Mouse (Mus musculus): Measurements from ENCODE around the gene Ubxn10. TPM values are rescaled to one million over a fixed set of nuclear protein-coding genes. Genes with fewer than 3 reads are reported as not detected.
A peak's percentile ranks its signal among the peaks of the same experiment; 100 is the strongest.

Gene Ubxn10
- 1.8 and 2.1 TPM in 2 replicates for polyA plus RNA-seq (2016; fragmentation: Nextera tagmentation; extraction: Ambion mirVana)

DNA sequence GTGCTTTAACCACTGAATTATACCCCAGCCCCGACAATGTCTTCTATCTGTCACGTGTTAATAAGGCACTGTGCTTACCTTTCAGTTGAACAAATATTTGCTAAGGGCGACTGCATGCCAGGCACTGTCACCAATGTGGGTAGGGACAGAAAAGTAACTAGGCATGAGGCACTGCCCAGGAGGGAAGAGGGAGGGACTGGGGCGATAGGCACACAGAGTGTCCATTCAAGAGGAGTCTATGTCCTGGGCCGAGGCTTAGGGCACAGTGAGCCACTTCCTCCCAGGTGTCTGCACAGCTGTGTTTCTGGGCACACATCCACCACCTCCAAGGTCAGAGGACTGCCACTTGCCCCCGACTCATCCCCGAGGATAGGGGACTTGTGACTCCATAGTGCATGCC is at the start of gene Ubxn10:
Ubxn10 (minus strand) TSS at position 137 of the 400 bp plus-strand sequence.
- WGBS: 81% methylated on average over 7 of the region's 7 CpGs
- Histone ChIP-seq H3K9me3 (replicated peaks) (no peaks in the 10 kb centered on the region), H3K36me3 (no peaks in the 10 kb centered on the region), H3K27me3 (ENCODE audit: low read depth, poor library complexity, severe bottlenecking) (no peaks in the 10 kb centered on the region), H3K27ac (replicated peaks) (peak within 1 kb of the TSS; percentile 71; the same call in 1 of the 2 replicates), H3K4me1 (peaks cover 32% of the 10 kb centered on the region), H3K4me3 (no peak within 1 kb of the TSS)
- no peak for DNase-seq (ENCODE audit: low spot score)

DNA sequence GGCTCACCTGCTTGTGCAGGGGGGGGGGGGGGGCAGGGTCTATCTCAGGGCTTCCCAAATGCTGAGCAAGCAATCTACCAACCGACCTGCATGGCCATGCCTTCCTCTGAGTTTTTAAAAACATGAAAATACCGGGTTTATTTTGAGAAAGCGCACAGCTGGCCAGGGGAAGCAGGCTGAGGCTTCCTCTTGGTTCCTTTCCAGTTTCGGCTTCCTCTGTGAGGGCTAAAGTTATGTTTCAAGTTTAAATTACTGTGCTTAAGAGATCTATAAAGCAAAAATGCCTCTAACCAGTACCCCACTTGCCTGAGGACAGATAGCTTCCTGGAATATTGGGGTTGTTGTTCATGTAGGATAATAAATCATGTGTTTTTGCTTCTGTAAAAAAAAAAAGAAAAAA is 49.2 kb upstream of the Ubxn10 start:
- Histone ChIP-seq H3K36me3 (no peaks in the 10 kb centered on the region), H3K4me1 (no peaks in the 10 kb centered on the region), H3K9me3 (replicated peaks) (no peaks in the 10 kb centered on the region), H3K4me3 (no peak overlapping the region), H3K27me3 (ENCODE audit: low read depth, poor library complexity, severe bottlenecking) (no peaks in the 10 kb centered on the region), H3K27ac (replicated peaks) (no peak overlapping the region)
- DNase-seq (ENCODE audit: low spot score): no peak
- WGBS: 78% methylated on average over 4 of the region's 4 CpGs

DNA sequence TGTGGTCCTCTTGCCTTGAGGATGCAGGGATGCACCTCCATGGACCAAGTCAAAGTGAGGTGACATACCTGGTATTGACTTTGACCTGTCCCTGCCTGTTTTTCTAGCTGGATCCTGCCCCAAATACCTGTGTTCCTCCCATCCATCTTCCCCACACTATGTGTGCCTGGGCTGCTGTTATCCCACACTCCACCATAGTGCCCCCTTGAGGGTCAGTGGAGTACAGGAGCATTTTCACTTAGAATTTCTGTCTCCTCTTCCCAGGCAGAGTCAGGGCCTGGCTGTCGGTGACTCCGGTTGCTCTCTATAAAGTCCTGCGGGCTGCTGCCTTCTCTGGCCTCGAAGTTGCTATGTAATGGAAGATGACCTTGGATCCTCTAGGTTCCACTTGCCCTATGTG is 48.8 kb upstream of the Ubxn10 start:
- Histone ChIP-seq H3K4me3 (no peak overlapping the region), H3K4me1 (no peaks in the 10 kb centered on the region), H3K27me3 (ENCODE audit: low read depth, poor library complexity, severe bottlenecking) (no peaks in the 10 kb centered on the region), H3K27ac (replicated peaks) (no peak overlapping the region), H3K9me3 (replicated peaks) (no peaks in the 10 kb centered on the region), H3K36me3 (no peaks in the 10 kb centered on the region)
- no peak for DNase-seq (ENCODE audit: low spot score)
- WGBS: 60% methylated on average over 4 of the region's 4 CpGs

DNA sequence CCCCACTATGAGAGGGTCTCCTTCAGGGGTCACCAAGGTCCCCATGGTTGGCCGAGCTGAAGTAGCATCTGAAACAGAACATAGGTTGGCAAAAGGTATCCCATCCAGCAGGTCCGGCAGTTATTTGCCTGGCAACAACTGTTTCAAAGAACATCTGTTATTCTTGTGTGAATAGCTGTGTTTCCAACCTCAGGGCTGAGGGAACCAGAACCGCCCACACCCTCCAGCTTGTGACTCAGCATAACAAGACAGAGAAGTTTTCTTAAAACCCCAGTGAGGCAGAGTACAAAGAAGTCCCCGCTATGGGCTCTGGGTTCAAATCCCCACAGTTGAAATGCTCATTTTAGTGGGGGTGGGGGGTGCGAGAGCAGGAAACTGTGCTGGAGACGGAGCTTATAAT is 45.1 kb upstream of the Ubxn10 start:
- Histone ChIP-seq H3K27me3 (ENCODE audit: low read depth, poor library complexity, severe bottlenecking) (no peaks in the 10 kb centered on the region), H3K27ac (replicated peaks) (no peak overlapping the region), H3K4me1 (peaks cover 19% of the 10 kb centered on the region), H3K4me3 (no peak overlapping the region), H3K9me3 (replicated peaks) (no peaks in the 10 kb centered on the region), H3K36me3 (no peaks in the 10 kb centered on the region)
- WGBS: 87% methylated on average over 6 of the region's 6 CpGs
- DNase-seq (ENCODE audit: low spot score): no peak

DNA sequence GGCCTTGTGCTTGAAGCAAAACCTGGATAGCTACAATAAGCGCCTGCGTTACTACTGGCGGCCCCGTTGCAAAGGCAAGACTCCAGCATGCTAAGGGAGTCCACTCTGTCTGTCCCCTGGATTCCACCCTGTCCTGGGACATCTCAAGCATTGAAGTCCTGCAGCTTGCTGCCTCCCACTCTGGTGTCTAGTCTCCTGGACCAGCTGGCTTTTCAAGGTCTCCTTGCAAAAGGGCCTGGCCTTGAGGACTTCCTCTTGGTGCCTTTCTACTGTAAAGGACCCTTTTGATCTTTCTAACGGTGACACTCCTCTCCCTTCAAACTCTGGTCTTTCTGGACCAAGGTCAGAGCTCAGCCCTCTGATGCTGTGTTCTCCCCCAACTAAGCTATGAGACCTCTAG is 43.3 kb upstream of the Ubxn10 start:
- H3K9me3 ChIP-seq (replicated peaks): no peaks in the 10 kb centered on the region
- no peaks in the 10 kb centered on the region for H3K36me3 ChIP-seq
- no peak overlapping the region for H3K4me3 ChIP-seq
- no peak overlapping the region for H3K27ac ChIP-seq (replicated peaks)
- no peak for DNase-seq (ENCODE audit: low spot score)
- H3K27me3 ChIP-seq (ENCODE audit: low read depth, poor library complexity, severe bottlenecking): no peaks in the 10 kb centered on the region
- 95% methylated on average over 5 of the region's 5 CpGs for WGBS
- H3K4me1 ChIP-seq: peaks cover 19% of the 10 kb centered on the region

DNA sequence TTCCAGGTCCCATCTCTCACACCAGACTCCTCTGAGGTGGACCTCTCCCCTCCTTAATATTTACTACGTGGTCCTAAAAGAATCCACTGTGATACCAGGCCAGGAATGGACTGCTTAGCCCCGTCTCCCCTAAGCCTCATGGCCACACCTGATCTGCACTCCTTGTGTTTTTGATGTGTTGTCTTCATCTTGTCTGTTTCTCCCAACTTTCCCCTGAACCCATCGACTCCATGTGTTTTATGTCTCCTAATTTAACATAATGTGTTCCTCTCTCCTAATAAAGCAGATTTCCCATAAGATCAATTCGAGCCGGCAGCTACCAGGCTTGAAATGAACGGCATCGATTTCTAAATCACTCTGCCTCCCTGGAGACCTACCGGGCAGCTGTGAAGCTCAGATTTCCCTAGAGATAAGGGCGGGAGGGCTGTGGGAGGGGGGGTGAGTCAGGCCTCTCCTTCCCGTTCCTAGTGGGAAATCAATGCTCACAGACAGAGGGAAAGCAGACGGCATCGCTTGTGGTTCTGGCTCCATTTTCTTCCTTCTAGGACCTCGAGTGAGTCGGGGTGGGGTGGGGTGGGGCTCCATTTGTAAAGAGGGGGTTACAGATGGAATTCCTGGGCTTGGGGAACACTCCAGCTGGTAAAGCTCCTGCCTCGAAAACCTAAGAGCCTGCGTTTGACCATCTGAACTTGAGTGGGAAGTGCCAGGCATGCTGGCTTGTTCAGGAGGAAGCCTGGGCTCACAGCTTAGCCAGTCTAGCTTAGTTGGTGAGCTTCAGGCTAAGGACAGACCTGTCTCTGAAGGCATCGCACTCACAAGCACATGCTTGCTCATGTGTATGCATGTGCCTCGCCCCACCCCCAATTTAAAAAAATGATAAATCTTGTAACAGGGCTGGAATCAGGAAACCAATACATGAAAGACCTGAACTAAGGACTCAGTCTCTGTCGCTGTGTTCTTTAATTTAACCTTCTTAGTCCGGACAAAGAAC is 40.7 kb upstream of the Ubxn10 start:
- peak overlapping the region; percentile 67 for H3K27ac ChIP-seq (replicated peaks)

DNA sequence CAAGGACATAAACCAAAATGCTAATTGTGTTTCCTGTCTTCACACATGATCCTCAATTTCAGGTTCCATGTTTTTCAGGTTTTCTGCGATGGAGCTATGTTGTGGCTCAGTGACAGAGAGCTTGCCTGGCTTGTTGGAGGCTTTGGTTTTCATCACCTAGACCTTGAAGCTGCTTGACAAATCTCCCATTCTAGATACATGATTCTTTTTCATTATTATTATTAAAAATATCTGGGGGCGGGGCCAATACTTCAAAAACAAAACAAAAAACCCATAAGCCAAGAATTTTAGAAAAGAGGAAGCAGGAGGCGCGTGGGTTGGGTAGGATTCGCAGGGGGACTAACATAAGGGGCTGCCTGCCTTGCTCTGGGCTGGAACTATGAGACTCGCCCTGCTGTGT is 38.5 kb upstream of the Ubxn10 start, which contains the start of gene Pla2g2d:
Pla2g2d (plus strand) TSS at position 301 of the 400 bp plus-strand sequence.
- Histone ChIP-seq H3K4me3 (no peak within 1 kb of the TSS), H3K27ac (replicated peaks) (no peak within 1 kb of the TSS), H3K36me3 (no peaks in the 10 kb centered on the region), H3K4me1 (peaks cover 19% of the 10 kb centered on the region), H3K27me3 (ENCODE audit: low read depth, poor library complexity, severe bottlenecking) (no peaks in the 10 kb centered on the region), H3K9me3 (replicated peaks) (no peaks in the 10 kb centered on the region)
- DNase-seq (ENCODE audit: low spot score): no peak
- 88% methylated on average over 6 of the region's 6 CpGs for WGBS

More for the DNA sequence above, 40.7 kb upstream of the Ubxn10 start:
- H3K4me3 ChIP-seq: no peak overlapping the region
- no peaks in the 10 kb centered on the region for H3K27me3 ChIP-seq (ENCODE audit: low read depth, poor library complexity, severe bottlenecking)
- DNase-seq (ENCODE audit: low spot score): peak; percentile 15
- no peaks in the 10 kb centered on the region for H3K9me3 ChIP-seq (replicated peaks)
- H3K36me3 ChIP-seq: no peaks in the 10 kb centered on the region
- peaks cover 19% of the 10 kb centered on the region for H3K4me1 ChIP-seq
- 53% methylated on average over 20 of the region's 20 CpGs for WGBS

DNA sequence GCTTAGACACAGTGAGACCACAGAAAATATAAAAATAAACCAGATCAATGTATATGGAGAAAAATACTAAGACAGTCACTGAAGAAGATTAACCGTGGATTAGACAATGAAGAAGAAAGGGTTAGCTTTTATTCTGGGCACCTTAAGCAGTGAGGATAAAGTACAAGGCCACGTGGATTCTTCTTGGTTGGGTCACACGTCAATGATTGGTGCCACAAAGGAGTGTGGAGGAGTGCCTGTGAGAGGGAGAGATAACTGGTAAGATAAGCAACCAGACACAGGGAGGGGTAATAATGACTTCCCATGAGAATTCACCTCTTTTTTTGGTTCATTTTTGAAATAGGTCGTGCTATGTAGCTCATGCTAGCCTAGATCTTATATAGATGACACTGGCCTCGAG is 35.4 kb upstream of the Ubxn10 start:
- H3K36me3 ChIP-seq: no peaks in the 10 kb centered on the region
- no peak overlapping the region for H3K27ac ChIP-seq (replicated peaks)
- 89% methylated on average over 5 of the region's 5 CpGs for WGBS
- DNase-seq (ENCODE audit: low spot score): no peak
- H3K4me1 ChIP-seq: peaks cover 4% of the 10 kb centered on the region; the same call in 1 of the 2 replicates
- H3K27me3 ChIP-seq (ENCODE audit: low read depth, poor library complexity, severe bottlenecking): no peaks in the 10 kb centered on the region
- H3K9me3 ChIP-seq (replicated peaks): no peaks in the 10 kb centered on the region
- no peak overlapping the region for H3K4me3 ChIP-seq

DNA sequence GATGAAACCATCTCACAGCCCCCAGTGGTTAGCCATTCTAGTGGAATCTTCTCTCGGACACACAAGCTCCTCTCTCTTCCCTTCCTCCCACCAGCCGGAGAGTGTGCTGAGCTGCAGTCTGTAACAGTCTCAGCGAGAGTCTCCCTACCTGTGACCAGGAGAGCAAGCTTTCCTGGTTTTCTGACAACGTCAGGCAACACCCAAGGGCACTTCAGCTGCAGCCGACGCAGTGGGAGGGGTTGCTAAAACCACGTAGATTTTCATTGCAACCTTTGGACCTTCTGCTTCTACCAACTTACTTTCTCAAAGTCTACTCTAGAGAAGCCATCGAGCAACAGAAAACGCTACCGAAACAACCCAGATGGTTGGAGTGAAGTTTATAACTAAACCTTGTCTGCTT is 35.0 kb upstream of the Ubxn10 start:
- Histone ChIP-seq H3K9me3 (replicated peaks) (no peaks in the 10 kb centered on the region), H3K36me3 (no peaks in the 10 kb centered on the region), H3K27ac (replicated peaks) (no peak overlapping the region), H3K4me1 (no peaks in the 10 kb centered on the region), H3K4me3 (no peak overlapping the region), H3K27me3 (ENCODE audit: low read depth, poor library complexity, severe bottlenecking) (no peaks in the 10 kb centered on the region)
- DNase-seq (ENCODE audit: low spot score): no peak
- 90% methylated on average over 10 of the region's 10 CpGs for WGBS

DNA sequence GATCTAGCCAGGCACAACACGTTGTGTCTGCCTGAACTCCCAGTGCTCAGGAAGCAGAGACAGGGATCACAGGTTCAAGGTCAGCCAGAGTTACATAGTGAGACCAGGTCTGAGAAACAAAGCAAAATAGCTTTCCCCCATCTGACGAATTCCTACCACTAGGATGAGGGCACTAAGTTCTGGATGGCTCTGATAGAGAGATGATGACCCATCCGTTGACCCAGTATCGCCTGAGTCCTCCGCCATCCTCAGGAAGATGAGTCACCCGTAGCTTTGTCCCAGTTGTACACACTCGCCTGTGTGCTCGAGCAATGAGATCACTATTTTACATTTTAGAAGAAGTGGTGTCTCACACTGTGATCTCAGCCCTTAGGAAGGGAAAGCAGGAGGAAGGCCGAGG is 25.3 kb upstream of the Ubxn10 start:
- no peaks in the 10 kb centered on the region for H3K4me1 ChIP-seq
- no peaks in the 10 kb centered on the region for H3K9me3 ChIP-seq (replicated peaks)
- WGBS: 85% methylated on average over 9 of the region's 9 CpGs
- H3K27me3 ChIP-seq (ENCODE audit: low read depth, poor library complexity, severe bottlenecking): no peaks in the 10 kb centered on the region
- no peak for DNase-seq (ENCODE audit: low spot score)
- no peak overlapping the region for H3K27ac ChIP-seq (replicated peaks)
- H3K36me3 ChIP-seq: no peaks in the 10 kb centered on the region
- H3K4me3 ChIP-seq: no peak overlapping the region

DNA sequence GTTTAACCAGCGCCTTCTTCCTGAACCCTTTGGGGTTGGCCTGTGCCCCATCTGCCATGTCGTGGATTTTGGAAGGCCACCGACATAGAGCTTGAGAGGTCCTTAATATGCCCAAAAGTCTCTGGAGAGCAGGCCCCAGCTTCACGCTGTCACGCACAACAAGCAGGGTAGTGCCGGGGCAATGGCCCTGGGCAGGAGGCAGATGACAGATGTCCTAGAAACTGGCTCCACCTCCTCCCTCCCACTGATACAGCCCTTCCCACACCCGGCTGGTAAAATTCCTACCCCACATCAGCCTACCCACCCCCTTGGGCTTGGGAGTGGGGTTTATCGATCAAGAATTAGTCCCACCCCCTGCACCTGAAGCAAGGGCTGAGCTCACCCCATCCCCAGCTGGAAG is 20.4 kb upstream of the Ubxn10 start, which contains the start of gene Pla2g2f:
Pla2g2f (minus strand) TSS at position 211 of the 400 bp plus-strand sequence.
- H3K9me3 ChIP-seq (replicated peaks): no peaks in the 10 kb centered on the region
- no peak within 1 kb of the TSS for H3K27ac ChIP-seq (replicated peaks)
- no peak for DNase-seq (ENCODE audit: low spot score)
- H3K27me3 ChIP-seq (ENCODE audit: low read depth, poor library complexity, severe bottlenecking): no peaks in the 10 kb centered on the region
- WGBS: 84% methylated on average over 8 of the region's 8 CpGs
- 0 out of 2 replicates have a peak, but pooled peaks cover 4% of the 10 kb centered on the region for H3K4me1 ChIP-seq
- no peak within 1 kb of the TSS for H3K4me3 ChIP-seq
- H3K36me3 ChIP-seq: no peaks in the 10 kb centered on the region

DNA sequence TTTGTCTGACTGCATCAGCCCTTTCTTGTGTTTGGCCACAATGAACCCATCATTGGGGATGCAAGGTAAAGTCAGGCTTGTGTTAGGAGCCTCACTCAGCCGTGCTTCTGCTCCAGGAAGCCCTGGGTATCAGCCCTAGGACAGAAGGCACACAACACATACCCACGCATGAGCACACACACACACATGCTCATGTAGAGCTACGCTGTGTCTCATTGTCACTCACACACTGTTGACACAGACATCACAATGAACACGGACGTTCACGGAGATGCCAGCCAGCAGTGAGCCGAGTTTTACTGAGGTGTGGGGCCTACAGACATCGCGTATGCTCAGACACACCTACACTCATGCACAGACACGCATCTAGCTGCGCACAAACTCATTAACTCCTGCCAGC is 19.0 kb upstream of the Ubxn10 start:
- Histone ChIP-seq H3K27ac (replicated peaks) (no peak overlapping the region), H3K27me3 (ENCODE audit: low read depth, poor library complexity, severe bottlenecking) (no peaks in the 10 kb centered on the region), H3K9me3 (replicated peaks) (no peaks in the 10 kb centered on the region), H3K4me3 (no peak overlapping the region), H3K36me3 (no peaks in the 10 kb centered on the region), H3K4me1 (0 out of 2 replicates have a peak, but pooled peaks cover 4% of the 10 kb centered on the region)
- no peak for DNase-seq (ENCODE audit: low spot score)
- WGBS: 89% methylated on average over 11 of the region's 11 CpGs

DNA sequence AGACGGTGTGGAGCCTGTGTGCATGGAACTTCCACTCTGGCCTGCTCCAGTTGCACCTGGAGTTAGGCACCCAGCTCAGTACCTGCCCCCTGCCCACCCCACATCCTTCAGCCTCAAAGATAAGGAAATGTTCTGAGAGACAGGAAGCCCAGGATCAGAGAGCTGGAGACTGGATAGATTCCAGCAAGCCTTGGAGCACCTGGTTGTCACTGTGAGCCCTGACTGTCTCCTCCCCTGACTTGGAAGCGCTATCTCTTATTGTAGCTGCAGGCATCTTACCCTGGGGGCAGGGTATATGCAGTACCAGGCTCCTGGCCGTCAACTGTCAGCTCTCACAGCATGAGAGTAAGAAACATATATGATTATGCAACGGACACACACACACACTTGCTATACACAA is 18.5 kb upstream of the Ubxn10 start:
- peak overlapping the region; percentile 23; the same call in 1 of the 2 replicates for H3K27ac ChIP-seq (replicated peaks)
- H3K36me3 ChIP-seq: no peaks in the 10 kb centered on the region
- H3K4me1 ChIP-seq: 0 out of 2 replicates have a peak, but pooled peaks cover 4% of the 10 kb centered on the region
- no peaks in the 10 kb centered on the region for H3K9me3 ChIP-seq (replicated peaks)
- DNase-seq (ENCODE audit: low spot score): no peak
- no peaks in the 10 kb centered on the region for H3K27me3 ChIP-seq (ENCODE audit: low read depth, poor library complexity, severe bottlenecking)
- 84% methylated on average over 4 of the region's 4 CpGs for WGBS
- H3K4me3 ChIP-seq: no peak overlapping the region
